Mouse (Mus musculus): ENCODE data around the gene Cyp2b23.
"Not testable (repeated sequence)": the region's sequence is repeated elsewhere in the genome, so short reads cannot be mapped to it uniquely, and the experiment has no call there.

The Cyp2b23 gene

GRCm38 (mm10) chr7:26686337-26686736, at the start of gene Cyp2b23:
TSS of gene Cyp2b23 (minus strand) at chr7:26686437.
- in situ Hi-C loops (cut with MboI; ENCODE audit: low pct_unique_long_range_greater_than_20kb in 1 of 2, low sequenced_read_pairs in 2 of 2, unreplicated experiment in 1 of 2), result no loop called here

GRCm38 (mm10) chr7:26711061-26711460, 24.8 kb upstream of the Cyp2b23 start:
- in situ Hi-C loops (cut with MboI; ENCODE audit: low pct_unique_long_range_greater_than_20kb in 1 of 2, low sequenced_read_pairs in 2 of 2, unreplicated experiment in 1 of 2), result no loop called here

GRCm38 (mm10) chr7:26707061-26707460, 20.8 kb upstream of the Cyp2b23 start:
- in situ Hi-C loops (cut with MboI; ENCODE audit: low pct_unique_long_range_greater_than_20kb in 1 of 2, low sequenced_read_pairs in 2 of 2, unreplicated experiment in 1 of 2), result no loop called here

- in situ Hi-C loops (cut with MboI; ENCODE audit: low pct_unique_long_range_greater_than_20kb in 1 of 2, low sequenced_read_pairs in 2 of 2, unreplicated experiment in 1 of 2), result not testable (repeated sequence)
Observed at GRCm38 (mm10) chr7:26706191-26706590, 20.0 kb upstream of the Cyp2b23 start.

GRCm38 (mm10) chr7:26700151-26700550, 13.9 kb upstream of the Cyp2b23 start:
- in situ Hi-C loops (cut with MboI; ENCODE audit: low pct_unique_long_range_greater_than_20kb in 1 of 2, low sequenced_read_pairs in 2 of 2, unreplicated experiment in 1 of 2), result no loop called here

- in situ Hi-C loops (cut with MboI; ENCODE audit: low pct_unique_long_range_greater_than_20kb in 1 of 2, low sequenced_read_pairs in 2 of 2, unreplicated experiment in 1 of 2), result no loop called here
Observed at GRCm38 (mm10) chr7:26685713-26686112, 524 bp downstream of the Cyp2b23 start.

- in situ Hi-C loops (cut with MboI; ENCODE audit: low pct_unique_long_range_greater_than_20kb in 1 of 2, low sequenced_read_pairs in 2 of 2, unreplicated experiment in 1 of 2), result not testable (repeated sequence)
Observed at GRCm38 (mm10) chr7:26667466-26667865, 18.8 kb downstream of the Cyp2b23 start.

GRCm38 (mm10) chr7:26666011-26666410, 20.2 kb downstream of the Cyp2b23 start:
- in situ Hi-C loops (cut with MboI; ENCODE audit: low pct_unique_long_range_greater_than_20kb in 1 of 2, low sequenced_read_pairs in 2 of 2, unreplicated experiment in 1 of 2), result no loop called here

GRCm38 (mm10) chr7:26618364-26618763, 67.9 kb downstream of the Cyp2b23 start, which contains the start of gene Vmn1r185:
TSS of gene Vmn1r185 (minus strand) at chr7:26618464.
- in situ Hi-C loops (cut with MboI; ENCODE audit: low pct_unique_long_range_greater_than_20kb in 1 of 2, low sequenced_read_pairs in 2 of 2, unreplicated experiment in 1 of 2), result loop anchor here in 1 of 2 experiments (5.0 kb wide), 1 partner anchor 356 kb away; the partner anchor contains the start of gene Vmn1r184
